Mouse (Mus musculus) midbrain, embryonic 16.5 days (tissue): ENCODE results near the gene Ap1m1. TPM values are rescaled to one million over a fixed set of nuclear protein-coding genes. Genes with fewer than 3 reads are reported as not detected.

Experiments used
- ATAC-seq: fragments of 200-750 bp; cut with Nextera tagmentation; 2 replicates; pipeline ENCODE4 v1.8.0; 2017; ENCODE audit warnings: moderate TSS enrichment
- H3K27ac ChIP-seq: fragments of 300-500 bp; sonication (generic); 2 replicates; pipeline ENCODE4 v1.5.1; 2014; ENCODE audit warnings: mild to moderate bottlenecking, low read length, mixed read lengths
- H3K27me3 ChIP-seq: fragments of 300-500 bp; sonication (generic); 2 replicates; pipeline ENCODE4 v1.6.1; 2014; ENCODE audit warnings: low read depth, low read length, mixed read lengths; ENCODE audit not compliant: control insufficient read depth, insufficient read depth
- H3K36me3 ChIP-seq: fragments of 300-500 bp; sonication (generic); 2 replicates; pipeline ENCODE4 v1.6.1; 2014; ENCODE audit warnings: mild to moderate bottlenecking, low read length, moderate library complexity, mixed read lengths; ENCODE audit not compliant: control insufficient read depth, insufficient read depth
- H3K4me1 ChIP-seq: fragments of 300-500 bp; sonication (generic); 2 replicates; pipeline ENCODE4 v1.6.1; 2014; ENCODE audit warnings: mild to moderate bottlenecking, low read length, mixed read lengths; ENCODE audit not compliant: control insufficient read depth, insufficient read depth
- H3K4me2 ChIP-seq: fragments of 300-500 bp; sonication (generic); 2 replicates; pipeline ENCODE4 v1.6.1; 2014; ENCODE audit warnings: mild to moderate bottlenecking, low read length, mixed read lengths
- H3K4me3 ChIP-seq: fragments of 300-500 bp; sonication (generic); 2 replicates; pipeline ENCODE4 v1.5.1; 2014; ENCODE audit warnings: low read depth, mild to moderate bottlenecking, low read length, moderate library complexity, mixed read lengths
- H3K9ac ChIP-seq: fragments of 300-500 bp; sonication (generic); 2 replicates; pipeline ENCODE4 v1.6.1; 2014; ENCODE audit warnings: low read depth, low read length, mixed read lengths
- H3K9me3 ChIP-seq: fragments of 300-500 bp; sonication (generic); replicated peaks from 2 replicates; pipeline ENCODE4 v1.6.1; 2014; ENCODE audit warnings: mild to moderate bottlenecking, low read length, mixed read lengths; ENCODE audit not compliant: control insufficient read depth, poor library complexity, severe bottlenecking
- WGBS: fragments of 180-500 bp; shearing (Covaris S2); extraction: QIAGEN DNeasy Blood & Tissue Kit; methylation state at CpG from one replicate; pipeline ENCODE4 v1.1.7; 2014; 5-methylcytosine and 5-hydroxymethylcytosine counted together
- polyA plus RNA-seq: library from polyadenylated mRNA; unstranded; fragments of >200 nt; fragmentation: Nextera tagmentation; extraction: Ambion mirVana; gene quantifications from 2 replicates; pipeline ENCODE4 v1.2.1, GENCODE M21; 2015

Gene Ap1m1
- polyA plus RNA-seq, 1 experiment from 2014 or later, result 297 TPM

GRCm38 (mm10) chr8:72271691-72272090 lies 31.9 kb downstream of the Ap1m1 start:
- Histone ChIP-seq H3K36me3 (no peaks in the 10 kb centered on the region), H3K27me3 (no peaks in the 10 kb centered on the region), H3K27ac (no peak overlapping the region), H3K4me2 (no peak overlapping the region), H3K9ac (no peak overlapping the region), H3K9me3 (no peaks in the 10 kb centered on the region), H3K4me1 (no peaks in the 10 kb centered on the region), H3K4me3 (no peak overlapping the region)
- no peak for ATAC-seq
- 67% methylated on average over 3 of the region's 3 CpGs for WGBS

GRCm38 (mm10) chr8:72272361-72272760 lies 32.5 kb downstream of the Ap1m1 start:
- H3K9me3 ChIP-seq, result no peaks in the 10 kb centered on the region
- no peak overlapping the region for H3K4me3 ChIP-seq
- no peak overlapping the region for H3K9ac ChIP-seq
- H3K4me2 ChIP-seq, result no peak overlapping the region
- WGBS, result 23% methylated on average over 3 of the region's 3 CpGs
- no peaks in the 10 kb centered on the region for H3K36me3 ChIP-seq
- no peaks in the 10 kb centered on the region for H3K27me3 ChIP-seq
- ATAC-seq, result peak; percentile 45; the same call in 1 of the 2 replicates
- no peak overlapping the region for H3K27ac ChIP-seq
- no peaks in the 10 kb centered on the region for H3K4me1 ChIP-seq

GRCm38 (mm10) chr8:72273111-72273770 lies 33.4 kb downstream of the Ap1m1 start:
- Histone ChIP-seq H3K4me2 (no peak overlapping the region), H3K4me1 (no peaks in the 10 kb centered on the region), H3K4me3 (no peak overlapping the region), H3K27ac (no peak overlapping the region), H3K9ac (no peak overlapping the region), H3K27me3 (no peaks in the 10 kb centered on the region), H3K9me3 (no peaks in the 10 kb centered on the region), H3K36me3 (no peaks in the 10 kb centered on the region)
- ATAC-seq, result no peak
- WGBS, result 69% methylated on average over 1 of the region's 1 CpGs

- no peak overlapping the region for H3K4me2 ChIP-seq
Observed at GRCm38 (mm10) chr8:72273807-72274206, 34.0 kb downstream of the Ap1m1 start.

GRCm38 (mm10) chr8:72277244-72277643 lies 37.4 kb downstream of the Ap1m1 start:
- Histone ChIP-seq H3K4me1 (no peaks in the 10 kb centered on the region), H3K36me3 (no peaks in the 10 kb centered on the region), H3K9me3 (no peaks in the 10 kb centered on the region), H3K27ac (no peak overlapping the region), H3K4me2 (no peak overlapping the region), H3K27me3 (no peaks in the 10 kb centered on the region), H3K4me3 (no peak overlapping the region), H3K9ac (no peak overlapping the region)
- WGBS, result 88% methylated on average over 3 of the region's 3 CpGs
- ATAC-seq, result no peak

More at GRCm38 (mm10) chr8:72273807-72274206, 34.0 kb downstream of the Ap1m1 start:
- Histone ChIP-seq H3K27ac (no peak overlapping the region), H3K4me3 (no peak overlapping the region), H3K4me1 (no peaks in the 10 kb centered on the region), H3K36me3 (no peaks in the 10 kb centered on the region), H3K9ac (no peak overlapping the region), H3K27me3 (no peaks in the 10 kb centered on the region), H3K9me3 (no peaks in the 10 kb centered on the region)
- no peak for ATAC-seq
- WGBS, result 77% methylated on average over 5 of the region's 5 CpGs

- Histone ChIP-seq H3K4me2 (no peak overlapping the region), H3K4me1 (no peaks in the 10 kb centered on the region), H3K9ac (no peak overlapping the region), H3K36me3 (no peaks in the 10 kb centered on the region), H3K9me3 (no peaks in the 10 kb centered on the region), H3K27me3 (no peaks in the 10 kb centered on the region), H3K4me3 (no peak overlapping the region), H3K27ac (no peak overlapping the region)
- ATAC-seq, result no peak
- 83% methylated on average over 7 of the region's 7 CpGs for WGBS
Observed at GRCm38 (mm10) chr8:72279151-72279550, 39.3 kb downstream of the Ap1m1 start.

- Histone ChIP-seq H3K9ac (no peak overlapping the region), H3K36me3 (no peaks in the 10 kb centered on the region), H3K27me3 (no peaks in the 10 kb centered on the region), H3K9me3 (no peaks in the 10 kb centered on the region), H3K4me1 (no peaks in the 10 kb centered on the region), H3K4me3 (no peak overlapping the region), H3K4me2 (no peak overlapping the region), H3K27ac (no peak overlapping the region)
- no peak for ATAC-seq
- 44% methylated on average over 3 of the region's 3 CpGs for WGBS
Observed at GRCm38 (mm10) chr8:72281634-72282033, 41.8 kb downstream of the Ap1m1 start.

- WGBS, result 83% methylated on average over 4 of the region's 4 CpGs
- Histone ChIP-seq H3K9me3 (no peaks in the 10 kb centered on the region), H3K4me3 (no peak overlapping the region), H3K36me3 (no peaks in the 10 kb centered on the region), H3K27me3 (no peaks in the 10 kb centered on the region), H3K27ac (no peak overlapping the region), H3K4me1 (no peaks in the 10 kb centered on the region), H3K4me2 (no peak overlapping the region), H3K9ac (no peak overlapping the region)
- no peak for ATAC-seq
Observed at GRCm38 (mm10) chr8:72285285-72285684, 45.5 kb downstream of the Ap1m1 start.

- Histone ChIP-seq H3K4me1 (no peaks in the 10 kb centered on the region), H3K4me3 (no peak overlapping the region), H3K9ac (no peak overlapping the region), H3K9me3 (no peaks in the 10 kb centered on the region), H3K4me2 (no peak overlapping the region), H3K27me3 (no peaks in the 10 kb centered on the region), H3K36me3 (no peaks in the 10 kb centered on the region), H3K27ac (no peak overlapping the region)
- no peak for ATAC-seq
Observed at GRCm38 (mm10) chr8:72289051-72289450, 49.2 kb downstream of the Ap1m1 start.
